Comparison of ENCODE assay signal across 11 mouse cellular contexts in genomic region chr10:116943025-116943424, GRCm38 (mm10). TPM values are rescaled to one million over a fixed set of nuclear protein-coding genes. Genes with fewer than 3 reads are reported as not detected.
DNase-seq lines count a peak whose midpoint lies in the region; ATAC-seq and TF ChIP-seq lines count a peak whose summit lies in the region.
"Had no signal": no experiment of that assay in that cellular context is flagged by ENCODE, and none has a peak within 500 bp of the region (broad histone marks: within the 10 kb centered on the region; RNA-seq: fewer than 3 reads in every experiment).

No protein-coding gene starts in this region.

- no peak overlapping the region for H3K27ac ChIP-seq in liver, embryonic 12.5 days
- no peak overlapping the region for H3K27ac ChIP-seq in spleen, adult 2 months (ENCODE audit: insufficient read depth, low read length)
- no peak overlapping the region for H3K27ac ChIP-seq in heart, embryonic 11.5 days (ENCODE audit: low read depth, low read length)

- H3K27me3 ChIP-seq in liver, embryonic 12.5 days (replicated peaks), result no peaks in the 10 kb centered on the region
- H3K27me3 ChIP-seq in spleen, adult 2 months (ENCODE audit: control insufficient read depth, insufficient read depth, low read length), result no peaks in the 10 kb centered on the region
- no peaks in the 10 kb centered on the region for H3K27me3 ChIP-seq in heart, embryonic 11.5 days (ENCODE audit: control insufficient read depth, insufficient read depth, low read length)
- H3K27me3 ChIP-seq: megakaryocyte, embryonic 14.5 days had no signal

- TF ChIP-seq POLR2A in spleen, adult 2 months (IDR thresholded peaks at IDR 0.05; ENCODE audit: low read depth, low read length), result no peak

- peak; percentile 28 for DNase-seq in adrenal gland, postnatal 10 days
- DNase-seq in adrenal gland, adult (ENCODE audit: inconsistent age in 2 of 2, low spot score in 1 of 2), result no peak
- DNase-seq in liver, result peak; percentile 60
- peak; percentile 27 for DNase-seq in c-Kit-positive CD71-positive TER-119-positive erythroid progenitor cells, embryonic 14.5 days (ENCODE audit: low spot score)
- no peak for DNase-seq in spleen, adult 2 months (ENCODE audit: low read depth in 1 of 2, low spot score in 2 of 2)
- no peak for DNase-seq in adrenal gland, adult 2 months

- peaks cover 8% of the 10 kb centered on the region; the same call in 1 of the 2 replicates for H3K4me1 ChIP-seq in liver, embryonic 12.5 days
- no peaks in the 10 kb centered on the region; the same call in 1 of the 2 replicates for H3K4me1 ChIP-seq in spleen, adult 2 months (ENCODE audit: control insufficient read depth, insufficient read depth, insufficient read length)
- H3K4me1 ChIP-seq in heart, embryonic 11.5 days (ENCODE audit: control insufficient read depth, insufficient read depth, low read length), result peaks cover 18% of the 10 kb centered on the region

- H3K4me3 ChIP-seq in liver, embryonic 12.5 days, result no peak overlapping the region
- H3K4me3 ChIP-seq in spleen, adult 2 months (ENCODE audit: extremely low read depth, insufficient read depth, insufficient read length), result no peak overlapping the region
- no peak overlapping the region for H3K4me3 ChIP-seq in heart, embryonic 11.5 days (ENCODE audit: low read depth, low read length)
- H3K4me3 ChIP-seq: megakaryocyte, embryonic 14.5 days had no signal

- 77% methylated on average over 6 of the region's 6 CpGs for WGBS in liver, embryonic 12.5 days (ENCODE audit: insufficient replicate concordance)
- 93% methylated on average over 6 of the region's 6 CpGs for WGBS in spleen, adult 2 months
- WGBS in heart, embryonic 11.5 days (ENCODE audit: insufficient replicate concordance), result 90% methylated on average over 6 of the region's 6 CpGs

- peak; percentile 21; the same call in 1 of the 2 replicates for TF ChIP-seq CTCF in spleen, adult 2 months (IDR thresholded peaks at IDR 0.05; ENCODE audit: extremely low read depth, insufficient read depth, insufficient read length, insufficient replicate concordance)

- H3K4me2 ChIP-seq in liver, embryonic 12.5 days, result no peak overlapping the region
- H3K4me2 ChIP-seq in heart, embryonic 11.5 days, result no peak overlapping the region

- no peak overlapping the region for H3K9ac ChIP-seq in liver, embryonic 12.5 days
- no peak overlapping the region for H3K9ac ChIP-seq in heart, embryonic 11.5 days (ENCODE audit: low read depth, low read length)

- H3K36me3 ChIP-seq in liver, embryonic 12.5 days, result peaks cover 21% of the 10 kb centered on the region
- H3K36me3 ChIP-seq in spleen, adult 2 months (ENCODE audit: control insufficient read depth, insufficient read depth, low read length), result peaks cover 10% of the 10 kb centered on the region
- H3K36me3 ChIP-seq in heart, embryonic 11.5 days (ENCODE audit: control insufficient read depth, insufficient read depth, low read length), result peaks cover 13% of the 10 kb centered on the region

- no peak for ATAC-seq in liver, embryonic 12.5 days
- ATAC-seq in heart, embryonic 11.5 days (replicated peaks; ENCODE audit: insufficient number of reproducible peaks, low FRiP score, low TSS enrichment), result no peak

- H3K9me3 ChIP-seq in liver, embryonic 12.5 days (replicated peaks), result 0 out of 2 replicates have a peak, but pooled peaks cover 6% of the 10 kb centered on the region
- H3K9me3 ChIP-seq in heart, embryonic 11.5 days (replicated peaks; ENCODE audit: control insufficient read depth, low read length), result 0 out of 2 replicates have a peak, but pooled peaks cover 5% of the 10 kb centered on the region

RNA-seq across cellular contexts. Expression of gene Rab3ip, which starts 7.5 kb away (rescaled TPM):
- 10 to 100 TPM; 41.3 to 49.3 TPM for total RNA-seq in adrenal gland, postnatal 10 days (2021)
- 11.7 and 12.1 TPM in 2 replicates for polyA plus RNA-seq in liver, embryonic 12.5 days (2016; fragmentation: Nextera tagmentation; extraction: Ambion mirVana)
- 34.3 and 69.3 TPM in 2 replicates for polyA plus RNA-seq in spleen, adult 2 months (2012; rRNA removed)
- 10 to 100 TPM; 36.8 to 37.9 TPM for total RNA-seq in adrenal gland, adult 2 months (2021)
- 45.4 and 52.2 TPM in 2 replicates for polyA plus RNA-seq in adrenal gland, adult 2 months (2012; rRNA removed)
- 56.9 and 63.2 TPM in 2 replicates for polyA plus RNA-seq in heart, embryonic 11.5 days (2014; fragmentation: Nextera tagmentation; extraction: Ambion mirVana)

RNA-seq across cellular contexts. Expression of gene Gm10271, which starts 29.4 kb away (rescaled TPM):
- total RNA-seq in adrenal gland, postnatal 10 days (2021), result not detected
- polyA plus RNA-seq in liver, embryonic 12.5 days (2016; fragmentation: Nextera tagmentation; extraction: Ambion mirVana), result not detected in 2 replicates
- polyA plus RNA-seq in spleen, adult 2 months (2012; rRNA removed), result not detected in 2 replicates
- not detected for total RNA-seq in adrenal gland, adult 2 months (2021)
- not detected in 2 replicates for polyA plus RNA-seq in adrenal gland, adult 2 months (2012; rRNA removed)
- polyA plus RNA-seq in heart, embryonic 11.5 days (2014; fragmentation: Nextera tagmentation; extraction: Ambion mirVana), result not detected in 2 replicates
- polyA plus RNA-seq: C2C12; stomach, embryonic 16.5 days had no signal

RNA-seq across cellular contexts. Expression of gene Best3, which starts 43.1 kb away (rescaled TPM):
- under 1 TPM; 0.48 to 0.70 TPM for total RNA-seq in adrenal gland, postnatal 10 days (2021)
- 0.06 TPM in 1 of 2 replicates, not detected in the other for polyA plus RNA-seq in liver, embryonic 12.5 days (2016; fragmentation: Nextera tagmentation; extraction: Ambion mirVana)
- 0.07 and 0.09 TPM in 2 replicates for polyA plus RNA-seq in spleen, adult 2 months (2012; rRNA removed)
- total RNA-seq in adrenal gland, adult 2 months (2021), result under 1 TPM; 0.29 to 0.31 TPM
- polyA plus RNA-seq in adrenal gland, adult 2 months (2012; rRNA removed), result 0.37 and 0.42 TPM in 2 replicates
- 0.14 and 0.18 TPM in 2 replicates for polyA plus RNA-seq in heart, embryonic 11.5 days (2014; fragmentation: Nextera tagmentation; extraction: Ambion mirVana)

RNA-seq across cellular contexts. Expression of gene Myrfl, which starts 46.3 kb away (rescaled TPM):
- under 1 TPM; 0.12 to 0.39 TPM for total RNA-seq in adrenal gland, postnatal 10 days (2021)
- polyA plus RNA-seq in liver, embryonic 12.5 days (2016; fragmentation: Nextera tagmentation; extraction: Ambion mirVana), result 0.05 TPM in 1 of 2 replicates, not detected in the other
- 0.02 TPM in 1 of 2 replicates, not detected in the other for polyA plus RNA-seq in spleen, adult 2 months (2012; rRNA removed)
- under 1 TPM in 1 of 2 experiments, not detected in 1; 0.21 TPM for total RNA-seq in adrenal gland, adult 2 months (2021)
- 0.12 TPM in 1 of 2 replicates, not detected in the other for polyA plus RNA-seq in adrenal gland, adult 2 months (2012; rRNA removed)
- polyA plus RNA-seq in heart, embryonic 11.5 days (2014; fragmentation: Nextera tagmentation; extraction: Ambion mirVana), result 0.23 and 0.55 TPM in 2 replicates
- polyA plus RNA-seq: C2C12 had no signal

Comparison
In these comparisons a context has a peak if more than half of its experiments do, and no peak if none do; other contexts are left out.
1. DNase-seq: peak in adrenal gland, postnatal 10 days (single experiment), liver (single experiment) and c-Kit-positive CD71-positive TER-119-positive erythroid progenitor cells, embryonic 14.5 days (single experiment); none in adrenal gland, adult (0 of 2), spleen, adult 2 months (0 of 2) and adrenal gland, adult 2 months (single experiment).